Mouse (Mus musculus) megakaryocyte-erythroid progenitor cell, adult 5-6 weeks (primary cell): Measurements from ENCODE around the gene Tsc22d3. TPM values are rescaled to one million over a fixed set of nuclear protein-coding genes. Genes with fewer than 3 reads are reported as not detected.

Experiments used
- ATAC-seq: replicated peaks from 2 replicates; pipeline ENCODE4 v1.8.0; 2016; ENCODE audit warnings: mild to moderate bottlenecking, inconsistent platforms; ENCODE audit not compliant: severe bottlenecking, poor library complexity, low FRiP score, low TSS enrichment
- total RNA-seq, 2 experiments: library from RNA; stranded (forward) in 1 of 2; stranded (reverse) in 1 of 2; fragments of 200-1000, 215-1000 nt in 1 of 2; fragments of >200 nt in 1 of 2; fragmentation: Nextera tagmentation in 1 of 2; gene quantifications; 2 replicates each; pipeline ENCODE4 v1.2.3; 2014 to 2017

Tsc22d3 gene
- total RNA-seq (2014; fragmentation: Nextera tagmentation) (10.3 and 17.6 TPM in 2 replicates), total RNA-seq (2017) (20.5 and 24.5 TPM in 2 replicates)

DNA sequence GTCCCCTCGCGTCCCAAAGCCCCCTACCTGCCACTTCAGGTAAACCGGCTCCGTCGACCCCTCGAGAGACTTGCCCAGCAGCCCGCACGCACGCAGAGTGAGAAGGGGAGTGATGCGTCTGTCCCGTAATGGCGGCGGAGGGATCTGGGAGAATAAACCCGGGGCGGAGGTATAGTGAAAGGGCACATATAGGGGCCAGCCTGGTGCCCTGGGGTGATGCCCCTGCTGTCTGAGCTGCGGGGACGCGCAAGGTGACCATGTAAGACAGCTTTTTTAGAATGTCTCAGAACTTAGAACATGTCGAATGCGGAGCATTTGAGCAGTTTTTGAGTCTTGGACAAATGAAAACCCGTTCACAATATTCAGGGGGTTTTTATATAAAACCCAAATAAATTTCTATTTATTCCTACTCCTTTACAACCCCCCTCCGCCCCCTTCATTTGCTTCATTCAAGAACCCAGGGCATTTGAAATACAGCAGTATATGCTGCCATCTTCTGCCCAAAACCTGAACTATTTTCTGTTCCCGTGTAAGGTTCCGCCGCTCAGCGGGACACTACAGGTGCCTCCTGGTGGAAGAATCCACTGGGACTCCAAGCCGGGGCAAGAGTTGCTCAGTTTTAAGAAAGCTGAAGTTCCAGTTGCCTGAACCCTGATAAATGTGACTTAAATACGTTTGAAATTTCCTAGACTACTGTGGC, at the start of gene Tsc22d3:
Gene Tsc22d3, minus strand, starts transcription at position 250 of the 700 bp plus-strand sequence.
- ATAC-seq, result peak; percentile 83

DNA sequence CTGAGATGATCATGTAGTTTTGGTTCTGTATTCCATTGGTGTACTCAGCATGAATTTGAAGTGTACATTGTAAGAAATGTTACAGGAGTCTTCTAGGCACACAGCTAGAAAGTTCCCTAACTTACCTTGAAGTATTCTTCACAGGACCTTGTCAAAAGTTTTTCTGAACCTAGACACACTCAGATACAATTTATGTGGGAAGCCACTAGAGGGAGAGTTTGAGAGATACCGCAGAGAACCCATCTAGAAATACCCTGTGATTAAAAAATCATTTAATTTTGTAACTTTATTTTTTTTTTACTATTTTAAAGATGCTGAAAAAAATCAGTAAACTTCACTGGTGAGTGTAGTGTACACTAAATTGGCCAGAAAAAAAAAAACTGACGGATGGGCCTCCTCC, 39.1 kb upstream of the Tsc22d3 start:
- ATAC-seq, result no peak

DNA sequence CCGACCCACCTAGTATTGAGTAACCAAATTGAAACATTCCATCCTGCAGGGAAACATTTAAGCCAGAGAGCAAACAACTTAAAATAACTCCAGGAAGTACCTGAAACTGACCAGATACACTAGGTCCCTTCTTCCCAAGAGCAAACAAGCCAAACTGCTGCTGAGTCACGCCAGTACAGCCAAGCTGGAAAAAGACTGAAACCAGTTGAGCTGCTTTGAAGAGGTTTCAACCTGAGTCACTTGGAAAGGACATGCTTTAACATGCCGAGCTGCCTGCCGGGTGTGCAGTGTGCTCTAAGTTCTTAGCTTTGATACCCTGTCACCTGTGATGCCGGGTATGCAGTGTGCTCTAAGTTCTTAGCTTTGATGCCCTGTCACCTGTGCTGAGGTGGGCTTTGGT, 37.6 kb upstream of the Tsc22d3 start:
- ATAC-seq, result no peak

DNA sequence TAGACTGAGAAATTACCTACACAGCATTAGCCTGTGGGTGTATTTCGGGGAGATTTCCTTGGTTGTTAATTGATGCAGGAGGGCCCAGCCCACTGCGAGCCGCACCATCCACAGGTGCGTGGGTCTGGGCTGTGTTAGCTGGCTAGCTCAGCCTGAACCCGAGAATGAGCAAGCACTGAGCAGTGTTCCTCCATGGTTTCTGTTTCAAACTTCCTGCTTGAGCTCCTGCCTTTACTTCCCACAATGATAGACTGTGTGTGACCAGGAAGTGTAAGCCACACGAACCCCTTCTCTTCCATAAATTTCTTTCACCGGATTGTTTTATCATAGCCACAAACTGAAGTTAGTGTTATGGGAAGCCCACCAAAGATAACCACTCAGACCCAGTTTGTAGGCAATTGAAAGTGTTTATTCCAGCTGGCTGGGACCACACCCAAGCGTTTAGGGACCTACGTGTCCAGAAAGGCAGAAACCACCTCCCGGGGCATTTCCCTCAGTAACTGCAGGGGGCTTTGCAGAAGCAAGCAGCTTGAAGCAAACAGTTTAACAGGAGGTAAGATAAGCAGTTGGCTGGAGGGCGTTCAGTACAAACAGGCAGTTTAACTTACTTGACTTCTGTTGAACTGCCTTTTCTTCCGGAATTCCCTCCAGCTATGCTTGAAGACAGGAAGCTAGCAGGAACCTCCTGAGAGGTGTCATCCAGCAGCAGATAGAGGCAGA, 24.6 kb upstream of the Tsc22d3 start:
- peak; percentile 77 for ATAC-seq

DNA sequence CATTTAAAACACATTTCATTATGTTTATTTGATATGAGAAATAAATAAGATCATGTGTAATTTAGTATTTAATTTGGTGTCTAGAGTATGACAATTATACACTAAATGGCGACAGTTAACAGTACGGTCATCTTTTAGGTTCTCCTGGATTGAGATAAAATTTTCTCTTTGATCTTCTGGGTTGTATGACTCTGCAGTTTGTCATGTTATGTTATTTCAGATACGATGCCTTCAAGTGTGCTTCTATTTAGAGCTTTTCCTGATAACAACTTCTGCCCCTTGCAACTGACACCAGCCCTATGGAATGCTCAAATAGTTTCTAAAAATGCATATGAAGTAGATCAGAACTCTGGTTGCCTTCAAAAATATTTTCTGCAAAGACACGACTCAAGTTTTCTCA, 9.5 kb upstream of the Tsc22d3 start:
- no peak for ATAC-seq

DNA sequence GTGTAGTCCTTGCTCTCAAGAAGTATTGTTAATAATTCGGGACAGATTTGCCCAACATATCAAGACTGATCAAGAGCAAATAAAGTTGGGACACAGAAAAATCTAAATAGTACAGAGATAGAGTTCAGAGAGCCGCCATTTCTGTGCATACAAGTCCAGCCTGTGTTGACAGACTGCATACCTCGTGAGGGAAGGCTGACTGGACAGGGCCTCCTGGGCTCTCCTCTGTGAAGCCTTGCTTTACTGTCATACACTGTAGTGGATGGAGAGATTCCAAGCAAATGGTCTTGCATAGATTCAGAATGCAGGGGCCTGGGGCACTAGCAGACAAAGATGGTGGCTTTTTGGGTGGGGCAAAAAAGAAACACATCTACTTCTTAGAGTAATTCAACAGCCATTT, 1.4 kb upstream of the Tsc22d3 start:
- ATAC-seq, result no peak

DNA sequence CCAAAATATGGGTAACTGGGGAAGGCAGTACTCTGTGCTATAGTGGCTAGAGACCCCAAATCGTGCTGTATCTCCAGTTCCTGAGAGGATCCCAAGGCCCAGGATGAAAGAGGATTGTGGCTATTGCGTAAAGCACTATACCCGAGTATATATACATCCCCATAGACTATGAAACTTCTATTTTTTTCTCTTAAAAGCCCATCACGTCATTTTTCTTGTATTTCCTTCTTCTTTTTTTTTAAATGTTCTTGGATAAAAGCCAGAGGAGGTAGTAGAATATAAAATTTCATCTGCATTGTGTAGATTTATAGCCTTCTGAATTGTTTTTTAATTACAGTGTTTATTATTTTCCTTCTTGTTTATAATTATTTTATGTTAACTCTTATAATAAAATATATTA, 852 bp upstream of the Tsc22d3 start:
- ATAC-seq, result no peak

DNA sequence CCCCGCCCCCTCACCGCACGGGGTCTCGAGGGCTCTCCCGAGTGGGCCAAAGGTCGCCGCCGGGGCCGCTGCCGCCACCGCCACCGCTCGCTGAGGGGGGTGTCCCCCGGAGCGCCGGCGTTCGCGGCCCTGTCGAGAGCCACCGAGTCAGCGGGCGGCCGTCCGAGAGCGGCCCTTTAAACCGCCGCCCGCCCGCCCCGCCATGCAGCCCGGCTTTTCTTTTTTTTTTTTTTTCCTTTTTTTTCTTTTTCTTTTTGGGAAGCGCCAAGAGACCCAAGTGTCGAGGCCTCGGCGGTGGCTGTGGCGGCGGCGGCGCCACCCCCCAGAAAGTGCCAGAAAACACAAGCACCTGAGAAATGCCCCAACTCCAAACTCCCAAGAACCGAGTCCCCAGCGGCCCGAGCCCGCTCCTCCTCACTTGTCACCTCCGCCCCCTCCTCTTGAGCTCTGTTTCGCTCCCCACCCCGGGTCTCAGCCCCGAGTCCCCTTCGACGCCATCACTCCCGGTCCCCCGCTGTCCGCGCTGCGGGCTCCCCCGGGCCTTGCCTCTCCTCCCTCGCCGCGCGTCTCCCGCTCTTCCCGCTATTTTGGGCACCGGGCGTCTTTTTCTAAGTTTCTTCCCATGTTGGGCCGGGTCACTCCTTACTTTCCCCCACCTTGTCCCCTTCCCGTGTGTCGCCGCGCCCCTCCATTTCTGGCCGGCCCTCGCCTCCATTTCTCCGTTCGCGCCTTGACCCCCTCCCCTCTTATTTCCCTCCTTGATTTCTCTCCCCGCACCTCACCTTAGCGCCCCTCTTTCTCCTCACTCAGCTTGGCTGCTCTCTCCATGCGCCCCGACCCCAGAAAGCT, 674 bp downstream of the Tsc22d3 start:
- no peak for ATAC-seq

DNA sequence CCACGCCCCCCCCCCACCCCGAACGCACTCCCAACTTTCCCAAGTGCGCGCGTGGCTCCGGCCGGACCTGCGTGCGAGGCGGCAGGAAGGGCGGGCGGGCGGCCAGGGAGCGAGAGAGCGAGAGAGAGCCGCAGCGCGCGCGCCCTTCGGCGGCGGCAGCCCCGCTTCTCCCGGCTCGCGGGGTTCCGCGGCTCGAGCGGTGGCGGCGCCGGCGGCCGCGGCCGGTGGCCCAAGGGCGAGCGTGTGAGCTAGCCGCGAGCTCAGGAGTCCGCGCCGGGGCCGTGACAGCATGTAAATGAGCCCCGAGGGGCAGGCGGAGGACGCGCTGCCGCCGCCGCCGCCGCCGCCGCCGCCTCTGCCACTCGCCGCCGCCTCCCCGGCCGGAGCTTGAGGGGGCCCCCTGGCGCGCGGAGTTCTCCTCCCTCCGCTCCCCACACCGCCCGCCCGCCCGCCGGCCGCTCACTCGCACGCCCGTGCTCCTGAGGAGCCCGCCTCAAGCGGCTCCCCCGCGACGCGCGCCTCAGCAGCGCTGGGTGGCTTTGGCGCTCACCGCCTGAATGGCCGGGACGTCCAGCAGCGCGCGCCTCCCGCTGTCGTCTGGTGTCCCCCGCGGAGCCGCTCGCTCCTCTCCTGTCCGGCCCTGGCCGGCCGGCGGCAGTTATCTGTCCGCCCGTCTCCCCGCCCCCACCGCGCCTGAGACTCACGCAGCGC, 1.5 kb downstream of the Tsc22d3 start:
- ATAC-seq, result peak; percentile 65

DNA sequence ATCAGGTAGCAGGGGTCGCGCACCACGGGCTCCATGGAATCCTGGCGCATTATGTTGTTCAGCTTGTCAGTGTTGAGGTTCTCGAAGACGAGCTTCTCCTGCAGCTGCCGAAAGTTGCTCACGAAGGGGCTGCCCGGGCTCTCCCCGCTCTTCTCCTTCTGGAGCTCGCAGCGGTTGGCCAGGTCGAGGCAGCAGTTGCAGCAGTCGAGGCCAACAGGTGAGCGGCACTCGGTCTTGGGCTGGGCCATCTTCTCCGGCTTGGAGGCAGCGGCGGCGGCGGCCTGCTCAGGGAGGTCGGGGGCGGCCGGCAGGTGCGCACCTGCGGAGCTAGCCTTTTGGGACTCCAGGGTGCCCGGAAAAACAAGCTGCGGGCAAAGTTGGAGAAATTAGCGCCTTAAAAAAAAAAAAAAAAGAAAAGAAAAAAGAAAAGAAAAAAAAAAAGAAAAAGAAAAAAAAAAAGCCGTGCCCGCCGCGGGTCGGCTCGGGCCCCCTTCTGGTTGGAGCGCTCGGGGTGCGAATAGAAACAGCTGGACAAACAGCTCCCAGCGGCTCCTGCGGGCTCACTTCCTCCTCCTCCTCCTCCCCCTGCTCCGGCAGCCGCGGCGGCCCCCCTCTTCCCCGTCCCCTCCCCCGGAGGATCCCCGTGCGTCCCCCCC, 2.1 kb downstream of the Tsc22d3 start:
- no peak for ATAC-seq

DNA sequence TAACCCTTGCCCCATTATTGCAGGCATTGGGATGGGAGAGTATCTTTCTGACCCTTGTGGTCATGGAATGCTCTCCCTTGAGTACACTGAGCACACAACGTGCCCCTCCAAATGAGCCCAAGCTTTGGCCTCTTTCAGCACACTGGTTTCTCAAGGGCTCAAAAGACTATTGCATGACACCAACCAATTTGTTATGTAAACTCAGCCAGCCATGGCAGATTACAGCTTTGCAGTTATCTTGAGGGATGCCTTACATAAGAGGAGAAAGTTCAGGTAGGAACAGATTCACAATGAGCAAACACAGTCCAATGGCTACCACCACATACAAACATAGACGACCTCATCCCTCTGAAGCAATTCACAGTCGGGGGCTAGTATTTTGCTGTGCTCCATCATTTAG, 9.3 kb downstream of the Tsc22d3 start:
- ATAC-seq, result no peak

DNA sequence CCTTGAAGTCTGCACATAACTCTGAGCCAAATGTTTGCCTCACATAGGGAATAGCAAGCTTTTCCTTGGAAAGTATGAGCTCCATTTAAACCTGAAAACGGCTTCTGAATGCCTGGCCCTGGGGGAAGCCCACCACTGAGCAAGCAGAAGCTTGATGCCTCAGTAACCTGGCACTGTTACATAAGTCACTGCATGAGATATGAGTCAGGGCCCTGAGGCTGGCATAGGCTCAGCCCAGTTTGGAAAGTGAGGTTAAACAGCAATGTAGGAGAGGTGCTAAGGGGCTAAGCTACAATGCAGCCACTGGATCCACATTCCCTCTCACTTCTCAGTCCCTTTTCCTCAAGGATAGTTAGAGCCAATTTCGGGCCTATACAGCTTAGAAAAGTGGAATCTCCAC, 10.3 kb downstream of the Tsc22d3 start:
- 0 out of 2 replicates have a peak, but pooled peaks have one; percentile 44 for ATAC-seq

DNA sequence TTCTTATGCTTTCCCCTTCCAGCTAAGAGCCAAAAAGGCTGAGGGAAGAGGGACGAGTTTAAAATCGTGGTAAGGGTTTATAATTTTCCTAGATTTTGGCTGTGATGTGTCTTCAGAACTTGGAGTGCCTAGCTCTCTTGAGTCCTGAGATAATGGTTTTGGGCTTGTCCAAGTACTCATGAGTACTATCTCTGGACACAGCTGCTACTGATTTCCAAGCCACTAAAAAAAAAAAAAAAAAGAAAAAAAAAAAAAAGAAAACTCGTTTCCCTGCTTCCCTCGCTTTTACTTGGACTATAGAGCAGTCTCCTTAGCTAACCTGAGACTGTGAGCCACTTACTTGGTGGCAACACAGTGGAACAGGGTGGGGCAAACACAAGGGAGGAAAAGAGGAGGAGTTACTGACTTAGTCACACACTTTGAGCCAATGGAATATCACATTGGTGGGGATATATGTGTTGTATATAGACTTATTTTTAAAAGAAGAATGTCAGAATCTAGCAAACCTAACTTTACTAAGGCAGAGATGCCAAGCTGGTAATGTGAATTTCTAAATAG, 11.2 kb downstream of the Tsc22d3 start:
- peak; percentile 80 for ATAC-seq

DNA sequence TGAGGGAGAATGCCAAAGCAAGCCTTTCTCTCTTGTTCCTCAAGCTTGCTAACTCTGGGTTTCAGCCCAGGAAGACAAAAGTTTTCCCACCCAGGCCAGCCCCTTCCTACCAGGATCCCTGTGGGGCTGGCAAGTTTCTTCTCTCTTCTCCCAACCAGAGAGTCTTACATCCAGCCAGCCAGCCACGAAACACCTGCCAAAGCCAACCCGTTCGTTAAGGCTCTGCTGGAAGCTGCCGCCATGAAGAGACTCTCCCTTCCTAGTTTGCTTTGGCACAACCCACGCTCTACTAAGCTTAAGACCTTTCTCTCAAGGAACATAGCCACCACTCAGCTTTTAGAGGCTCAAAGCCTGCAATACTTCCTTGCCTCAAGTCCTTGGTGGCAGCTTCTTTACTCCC, 11.9 kb downstream of the Tsc22d3 start:
- no peak for ATAC-seq

DNA sequence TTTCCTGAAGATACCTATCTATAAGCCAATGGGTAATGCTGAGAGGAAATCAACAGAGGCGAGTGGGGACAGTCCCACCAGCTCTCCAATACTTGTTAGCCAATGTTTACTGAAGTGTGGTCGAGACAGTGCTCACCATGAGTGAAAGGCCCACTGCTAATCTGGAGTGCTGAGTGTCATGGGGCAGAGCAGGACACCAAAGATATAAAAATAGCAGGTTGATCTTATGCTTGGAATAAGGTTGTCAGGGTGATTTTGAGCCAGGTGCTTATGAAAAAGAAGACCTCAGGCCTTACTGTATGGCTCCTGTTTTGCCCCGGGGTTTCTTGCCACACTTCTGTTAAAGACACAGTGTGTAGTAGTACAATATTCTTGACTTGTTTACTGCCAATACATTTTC, 20.0 kb downstream of the Tsc22d3 start:
- ATAC-seq, result no peak

DNA sequence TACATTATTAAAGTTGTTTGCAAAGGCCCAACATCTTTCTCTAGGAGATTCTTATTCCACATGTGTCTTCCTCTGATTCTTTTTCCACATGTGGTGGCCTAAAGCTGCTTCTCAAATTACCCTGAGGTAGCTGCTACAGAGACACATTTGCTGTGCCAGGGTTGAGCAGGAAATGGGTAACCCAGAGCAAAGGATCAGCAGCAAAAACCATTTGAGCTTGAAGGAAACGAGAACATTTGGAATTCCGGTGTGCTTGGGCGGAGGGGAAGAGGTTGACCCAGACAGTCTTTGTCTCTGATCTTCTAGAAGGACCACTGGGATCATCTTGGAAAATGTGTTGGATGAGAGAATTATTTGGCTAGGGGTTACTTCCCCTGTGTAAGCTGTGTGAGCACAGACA, 24.8 kb downstream of the Tsc22d3 start:
- no peak for ATAC-seq

DNA sequence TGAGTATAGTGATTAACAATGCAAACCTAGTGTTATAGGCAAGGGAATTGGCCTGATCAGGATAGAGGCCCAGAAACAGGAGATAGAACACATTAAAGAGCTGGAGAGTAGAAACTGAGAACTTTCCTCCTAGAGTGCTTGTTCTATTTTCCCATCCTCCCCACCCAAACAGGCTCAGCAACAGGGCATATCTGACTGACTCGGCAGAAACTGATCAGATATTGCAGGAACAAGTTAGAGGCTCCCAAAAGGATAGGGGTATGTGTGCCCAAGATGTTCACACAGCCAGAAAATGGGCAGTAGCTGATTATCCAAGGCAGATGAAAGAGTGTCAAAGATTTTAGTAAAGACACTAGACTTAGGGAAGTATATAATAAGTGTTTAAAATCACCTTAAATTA, 25.3 kb downstream of the Tsc22d3 start:
- peak; percentile 57 for ATAC-seq

DNA sequence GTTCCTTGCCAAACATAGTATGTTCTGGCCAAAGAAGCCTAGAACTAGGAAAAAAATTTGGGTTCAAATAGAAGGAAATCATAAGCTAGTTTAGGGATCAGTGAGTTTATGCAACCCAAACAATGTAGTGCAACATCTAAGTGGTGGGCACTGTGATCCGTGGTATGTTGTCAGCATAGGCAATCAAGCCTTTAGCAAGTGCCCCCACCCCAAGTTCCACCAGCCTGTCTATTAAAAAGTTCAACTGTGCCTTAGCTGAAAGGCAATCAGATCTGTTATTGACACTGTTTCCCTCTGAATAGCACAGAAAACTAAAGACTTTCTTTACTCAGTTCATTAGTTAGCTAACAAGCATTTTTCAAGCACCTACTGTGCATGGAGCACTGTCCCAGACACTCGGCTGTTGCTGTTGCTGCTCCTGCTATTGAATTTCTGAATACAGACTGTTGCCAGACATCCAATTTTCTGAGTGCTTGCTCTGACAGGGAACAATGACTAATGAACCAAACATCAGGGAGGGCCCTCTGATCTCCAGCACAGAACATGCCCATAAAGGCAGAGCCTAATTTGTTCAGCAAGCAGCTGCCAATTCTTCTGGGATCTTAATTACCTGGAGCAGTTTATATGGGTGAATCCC, 27.6 kb downstream of the Tsc22d3 start:
- no peak for ATAC-seq
